Mouse (Mus musculus): Measurements from ENCODE around the gene Opcml. TPM values are rescaled to one million over a fixed set of nuclear protein-coding genes. Genes with fewer than 3 reads are reported as not detected.

The Opcml gene
- polyA plus RNA-seq, 1 experiment from 2014 or later, result 14.1 TPM

DNA sequence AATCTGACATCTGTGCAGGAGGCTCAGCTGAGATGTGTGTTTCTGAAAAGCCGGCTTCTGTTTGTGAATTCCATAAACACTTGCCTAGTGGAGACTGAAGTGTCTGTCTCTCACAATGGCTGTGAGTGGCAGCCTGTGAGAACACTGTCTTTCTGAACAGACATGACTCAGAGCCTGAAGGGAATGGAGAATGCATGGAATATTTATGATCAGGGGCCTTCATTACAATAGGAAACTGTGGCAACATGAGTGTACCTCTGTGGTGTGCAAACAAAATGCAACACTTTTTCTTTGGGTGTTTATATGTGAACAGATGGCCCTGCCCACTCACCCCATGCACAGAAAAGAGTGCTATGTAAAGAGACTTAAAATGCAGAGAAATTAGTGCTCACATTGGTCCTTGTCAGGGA is 947.9 kb downstream of the Opcml start:
- no peaks in the 10 kb centered on the region for H3K9me3 ChIP-seq (replicated peaks)
- 26% methylated on average over 1 of the region's 1 CpGs for WGBS
- H3K4me1 ChIP-seq, result peaks cover 10% of the 10 kb centered on the region; the same call in 1 of the 2 replicates
- peak overlapping the region; percentile 26 for H3K27ac ChIP-seq
- H3K4me3 ChIP-seq, result no peak overlapping the region
- ATAC-seq, result peak; percentile 81
- H3K36me3 ChIP-seq (ENCODE audit: poor library complexity, severe bottlenecking), result no peaks in the 10 kb centered on the region
- H3K27me3 ChIP-seq, result no peaks in the 10 kb centered on the region
- no peak overlapping the region for H3K9ac ChIP-seq
- H3K4me2 ChIP-seq, result no peak overlapping the region

DNA sequence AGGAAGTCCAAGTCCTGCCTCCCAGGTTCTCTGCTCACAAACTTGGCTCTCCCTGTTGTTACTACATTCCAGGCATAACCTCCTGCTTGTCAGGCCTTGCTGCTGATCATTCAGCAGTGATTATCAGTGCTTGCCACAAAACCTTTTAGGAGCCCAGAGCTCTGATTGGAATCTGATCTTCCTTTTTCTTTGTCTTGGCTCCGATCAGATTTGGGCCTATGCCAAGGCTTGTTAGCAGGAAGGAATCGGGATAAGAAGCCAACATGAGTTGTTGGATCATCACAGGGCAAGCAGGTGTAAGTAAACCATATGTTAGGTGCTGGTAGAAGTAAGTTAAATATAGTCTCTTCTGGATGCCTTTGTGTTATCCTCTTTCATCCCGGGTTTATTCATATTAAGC is 954.2 kb downstream of the Opcml start:
- H3K27me3 ChIP-seq, result no peaks in the 10 kb centered on the region
- no peak overlapping the region for H3K4me3 ChIP-seq

DNA sequence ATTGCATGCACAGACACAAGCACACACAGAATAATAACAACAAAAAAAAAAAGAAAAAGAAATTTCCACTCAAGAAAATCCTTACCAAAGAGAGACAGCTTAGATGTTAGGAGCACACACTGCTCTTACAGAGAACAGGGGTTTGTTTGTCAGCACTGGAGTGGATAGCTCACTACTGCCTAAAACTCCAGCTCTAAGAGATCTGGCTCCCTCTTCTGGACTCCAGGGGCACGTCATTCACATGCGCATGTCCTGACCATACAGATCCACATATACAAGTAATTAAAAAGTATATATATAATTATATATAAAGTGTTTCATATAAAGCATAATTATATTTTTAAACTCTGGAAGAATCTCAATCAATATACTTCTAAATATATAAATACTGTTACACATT is 958.3 kb downstream of the Opcml start:
- Histone ChIP-seq H3K9ac (no peak overlapping the region), H3K4me2 (no peak overlapping the region), H3K4me1 (no peaks in the 10 kb centered on the region), H3K4me3 (no peak overlapping the region), H3K27me3 (no peaks in the 10 kb centered on the region), H3K36me3 (ENCODE audit: poor library complexity, severe bottlenecking) (no peaks in the 10 kb centered on the region), H3K9me3 (replicated peaks) (no peaks in the 10 kb centered on the region), H3K27ac (no peak overlapping the region)
- ATAC-seq, result no peak
- 71% methylated on average over 2 of the region's 2 CpGs for WGBS

More for the DNA sequence above, 954.2 kb downstream of the Opcml start:
- no peak for ATAC-seq
- Histone ChIP-seq H3K9me3 (replicated peaks) (no peaks in the 10 kb centered on the region), H3K4me1 (no peaks in the 10 kb centered on the region), H3K4me2 (no peak overlapping the region), H3K36me3 (ENCODE audit: poor library complexity, severe bottlenecking) (no peaks in the 10 kb centered on the region), H3K9ac (no peak overlapping the region), H3K27ac (no peak overlapping the region)
- 56% methylated on average over 3 of the region's 3 CpGs for WGBS

DNA sequence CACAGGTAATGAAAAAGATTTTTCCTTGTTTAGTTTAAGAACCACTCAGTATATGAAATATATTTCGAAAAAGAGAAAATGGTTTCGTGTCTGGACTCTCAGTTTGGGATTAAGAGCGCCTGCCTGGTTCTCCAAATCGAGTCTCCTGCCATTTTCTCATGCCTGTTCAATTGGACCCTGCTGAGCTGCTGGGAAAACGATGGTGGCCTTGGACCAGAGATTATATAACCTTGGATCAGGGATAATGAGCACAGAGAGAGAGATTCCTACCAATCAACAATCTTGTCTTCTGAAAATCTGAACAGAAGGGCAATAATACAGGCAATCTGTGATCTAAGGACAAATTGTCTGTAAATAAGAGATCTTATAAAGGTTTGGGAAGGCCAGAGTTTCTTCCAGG is 962.3 kb downstream of the Opcml start:
- no peaks in the 10 kb centered on the region for H3K36me3 ChIP-seq (ENCODE audit: poor library complexity, severe bottlenecking)
- 52% methylated on average over 5 of the region's 5 CpGs for WGBS

DNA sequence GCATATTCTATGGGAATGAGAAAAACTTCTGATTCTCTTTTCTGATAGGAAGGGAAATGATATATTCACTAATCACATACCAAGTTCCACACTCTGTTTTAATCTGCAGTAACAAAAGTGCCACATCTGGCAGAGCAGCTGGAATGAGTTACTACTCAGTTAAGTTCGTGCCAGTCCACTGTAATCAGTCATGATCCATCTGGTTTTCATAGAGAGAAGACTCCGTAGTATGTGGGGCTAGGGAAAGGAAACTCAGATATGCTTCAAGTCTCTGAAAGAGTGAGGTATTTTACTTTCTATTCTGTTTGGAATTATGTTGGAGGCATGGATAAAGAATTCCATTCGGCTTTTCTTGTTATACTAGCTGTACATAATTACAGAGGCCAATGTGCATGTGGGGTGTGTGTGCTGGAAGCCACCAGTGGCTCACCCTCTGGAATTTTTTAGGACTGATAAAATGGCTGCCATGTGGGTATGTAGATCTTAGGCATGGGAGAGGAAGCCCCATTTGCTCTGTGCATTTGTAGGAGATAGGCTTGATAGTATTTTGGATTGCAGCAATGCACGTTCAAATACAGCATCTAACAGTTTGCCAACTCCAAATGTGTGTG is 966.4 kb downstream of the Opcml start:
- no peak for ATAC-seq
- H3K36me3 ChIP-seq (ENCODE audit: poor library complexity, severe bottlenecking), result no peaks in the 10 kb centered on the region
- 85% methylated on average over 4 of the region's 4 CpGs for WGBS
- H3K9ac ChIP-seq, result no peak overlapping the region
- no peaks in the 10 kb centered on the region for H3K27me3 ChIP-seq
- H3K4me1 ChIP-seq, result no peaks in the 10 kb centered on the region
- no peak overlapping the region for H3K27ac ChIP-seq
- no peak overlapping the region for H3K4me3 ChIP-seq
- no peak overlapping the region for H3K4me2 ChIP-seq
- no peaks in the 10 kb centered on the region for H3K9me3 ChIP-seq (replicated peaks)

More for the DNA sequence above, 962.3 kb downstream of the Opcml start:
- no peak overlapping the region for H3K4me3 ChIP-seq
- no peak overlapping the region for H3K4me2 ChIP-seq
- no peaks in the 10 kb centered on the region for H3K27me3 ChIP-seq
- no peak for ATAC-seq
- no peak overlapping the region for H3K9ac ChIP-seq
- no peaks in the 10 kb centered on the region for H3K9me3 ChIP-seq (replicated peaks)
- H3K4me1 ChIP-seq, result no peaks in the 10 kb centered on the region
- H3K27ac ChIP-seq, result no peak overlapping the region

DNA sequence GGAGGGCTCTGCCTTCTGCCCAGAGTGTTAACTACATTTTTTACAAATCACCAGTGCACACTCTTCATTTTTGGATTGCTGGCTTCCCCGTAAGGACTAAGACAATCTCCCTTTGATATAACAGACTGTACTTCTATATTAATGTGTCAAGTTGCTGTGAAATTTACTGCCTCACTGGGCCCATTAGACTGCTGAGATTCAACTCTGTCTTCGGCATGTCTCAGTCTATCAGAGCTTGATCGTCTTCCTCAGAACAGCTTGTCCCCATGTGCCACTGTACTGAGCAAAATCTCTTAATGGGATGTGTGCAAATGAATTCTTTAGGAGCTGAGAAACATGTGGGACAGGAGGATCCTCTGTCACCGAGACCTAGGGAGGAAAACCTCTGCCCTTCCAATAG is 970.9 kb downstream of the Opcml start:
- 76% methylated on average over 4 of the region's 4 CpGs for WGBS
- H3K27me3 ChIP-seq, result no peaks in the 10 kb centered on the region

DNA sequence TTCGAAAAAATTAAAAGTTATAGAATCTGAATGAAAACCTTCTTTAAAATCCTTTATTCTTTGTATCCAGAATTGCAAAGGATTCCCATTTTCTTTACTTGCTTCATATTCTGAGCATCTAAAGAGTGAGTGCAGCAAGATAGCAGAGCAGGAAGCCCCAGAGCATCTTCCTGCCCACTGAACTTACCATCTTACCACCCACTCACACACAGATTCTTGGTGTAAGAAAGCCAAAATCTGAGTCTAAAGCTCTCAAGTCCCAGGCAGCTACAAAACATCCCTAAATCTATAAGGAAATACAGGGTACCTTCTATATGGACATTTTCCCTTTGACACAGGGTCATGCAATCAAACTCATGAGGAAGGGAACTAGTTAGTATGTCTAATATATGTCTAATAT is 973.6 kb downstream of the Opcml start:
- H3K27me3 ChIP-seq, result no peaks in the 10 kb centered on the region
- 86% methylated on average over 1 of the region's 1 CpGs for WGBS
- H3K4me3 ChIP-seq, result no peak overlapping the region
- no peaks in the 10 kb centered on the region for H3K9me3 ChIP-seq (replicated peaks)
- H3K4me2 ChIP-seq, result no peak overlapping the region
- no peak overlapping the region for H3K9ac ChIP-seq
- H3K4me1 ChIP-seq, result no peaks in the 10 kb centered on the region
- H3K36me3 ChIP-seq (ENCODE audit: poor library complexity, severe bottlenecking), result no peaks in the 10 kb centered on the region
- ATAC-seq, result no peak
- H3K27ac ChIP-seq, result no peak overlapping the region

More for the DNA sequence above, 970.9 kb downstream of the Opcml start:
- no peaks in the 10 kb centered on the region for H3K4me1 ChIP-seq
- no peak overlapping the region for H3K4me3 ChIP-seq
- no peak overlapping the region for H3K4me2 ChIP-seq
- no peaks in the 10 kb centered on the region for H3K9me3 ChIP-seq (replicated peaks)
- H3K36me3 ChIP-seq (ENCODE audit: poor library complexity, severe bottlenecking), result no peaks in the 10 kb centered on the region
- H3K9ac ChIP-seq, result no peak overlapping the region
- ATAC-seq, result no peak
- H3K27ac ChIP-seq, result no peak overlapping the region

DNA sequence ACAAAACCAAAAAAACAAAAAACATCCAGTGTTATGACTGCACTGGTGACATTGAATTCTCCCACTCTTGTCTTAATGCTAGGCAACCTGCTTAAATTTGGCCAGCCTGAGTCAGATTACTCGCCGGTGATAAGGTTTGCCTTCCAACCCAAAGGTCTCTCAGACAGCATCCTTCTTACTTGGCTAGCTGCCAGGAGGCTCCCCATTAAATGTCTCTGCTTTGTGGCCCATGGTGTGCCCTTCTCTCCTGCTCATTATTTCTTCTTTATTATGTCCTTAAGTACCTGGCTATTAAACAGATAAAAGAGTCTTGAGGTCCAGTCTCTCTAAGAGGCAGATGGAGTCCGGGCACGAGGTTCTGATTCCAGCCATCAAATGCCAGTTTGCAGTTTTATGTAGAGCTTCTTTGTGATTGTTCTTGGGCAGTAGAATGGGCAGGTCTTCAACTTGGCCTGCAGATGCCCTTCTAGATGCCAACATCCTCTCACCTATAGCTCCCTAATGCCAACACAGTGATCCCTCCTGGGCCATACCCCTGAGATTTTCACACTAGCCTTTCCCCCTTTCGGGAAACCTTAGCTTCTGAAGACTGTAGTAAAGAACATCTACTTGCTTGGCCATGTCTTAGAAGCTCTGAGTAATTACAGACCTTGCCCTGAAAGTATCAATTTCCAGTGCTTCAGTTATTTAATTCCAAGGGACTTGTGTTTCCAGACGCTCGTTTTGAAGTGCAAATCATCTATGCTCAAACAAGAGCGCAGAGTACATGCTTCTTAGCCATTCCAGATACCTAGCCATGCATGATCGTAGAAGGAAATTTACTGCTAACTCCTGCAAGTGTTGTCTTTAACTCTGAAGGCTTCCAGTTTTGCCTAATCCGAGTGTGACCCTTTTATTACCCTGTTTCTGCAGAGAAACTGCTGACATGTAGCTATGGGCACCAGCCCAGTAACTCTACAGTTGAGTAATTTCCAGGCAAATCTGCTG is 986.2 kb downstream of the Opcml start:
- Histone ChIP-seq H3K9ac (no peak overlapping the region), H3K4me3 (no peak overlapping the region), H3K9me3 (replicated peaks) (no peaks in the 10 kb centered on the region), H3K4me1 (no peaks in the 10 kb centered on the region), H3K27me3 (no peaks in the 10 kb centered on the region), H3K36me3 (ENCODE audit: poor library complexity, severe bottlenecking) (no peaks in the 10 kb centered on the region), H3K27ac (no peak overlapping the region), H3K4me2 (no peak overlapping the region)
- no peak for ATAC-seq
- 65% methylated on average over 10 of the region's 10 CpGs for WGBS

DNA sequence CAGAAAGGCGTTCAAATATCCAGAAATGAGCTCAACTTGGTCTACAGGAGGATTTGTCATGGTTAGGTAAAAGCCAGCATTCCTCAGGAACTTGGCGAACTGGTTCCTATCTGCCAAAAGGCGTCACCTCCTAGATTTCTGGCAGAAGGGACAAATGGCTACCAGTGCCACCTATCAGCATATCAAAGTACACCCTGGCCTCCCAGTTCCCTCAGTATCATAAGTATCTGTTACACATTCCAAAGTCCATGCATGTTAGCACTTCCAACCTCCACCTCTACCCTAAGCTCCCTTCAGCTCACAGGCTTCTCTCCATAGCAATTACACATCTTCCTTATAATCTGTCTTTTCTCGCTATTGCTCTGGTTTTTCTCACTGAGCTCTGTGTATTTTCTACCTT is 993.3 kb downstream of the Opcml start:
- no peaks in the 10 kb centered on the region for H3K4me1 ChIP-seq
- ATAC-seq, result no peak
- H3K27me3 ChIP-seq, result no peaks in the 10 kb centered on the region
- no peak overlapping the region for H3K27ac ChIP-seq
- H3K4me3 ChIP-seq, result no peak overlapping the region
- H3K9ac ChIP-seq, result no peak overlapping the region
- H3K36me3 ChIP-seq (ENCODE audit: poor library complexity, severe bottlenecking), result no peaks in the 10 kb centered on the region
- H3K9me3 ChIP-seq (replicated peaks), result no peaks in the 10 kb centered on the region
- H3K4me2 ChIP-seq, result no peak overlapping the region
- 85% methylated on average over 4 of the region's 4 CpGs for WGBS

DNA sequence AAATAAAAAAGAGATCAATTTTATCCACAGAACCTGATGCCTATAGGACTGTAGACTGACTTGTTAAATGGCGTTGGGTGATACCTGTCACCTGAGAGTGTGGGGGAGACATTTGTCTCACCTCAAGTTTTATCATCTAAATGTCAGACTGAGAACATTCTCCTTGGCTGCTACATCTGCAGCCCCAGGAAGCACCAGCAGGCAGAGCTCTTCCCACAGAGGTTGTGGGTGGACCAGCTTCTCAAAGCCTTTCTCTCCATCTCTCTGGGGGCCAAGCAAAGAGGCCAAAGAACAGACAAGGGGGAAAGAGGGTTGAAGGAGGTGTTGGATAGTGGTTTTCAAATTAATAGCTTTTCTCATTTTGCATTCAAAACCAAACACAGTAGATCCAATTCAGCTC is 998.9 kb downstream of the Opcml start:
- ATAC-seq, result no peak
- Histone ChIP-seq H3K9me3 (replicated peaks) (no peaks in the 10 kb centered on the region), H3K27me3 (no peaks in the 10 kb centered on the region), H3K4me2 (no peak overlapping the region), H3K9ac (no peak overlapping the region), H3K4me3 (no peak overlapping the region), H3K27ac (no peak overlapping the region), H3K36me3 (ENCODE audit: poor library complexity, severe bottlenecking) (no peaks in the 10 kb centered on the region), H3K4me1 (no peaks in the 10 kb centered on the region)
- WGBS, result 91% methylated on average over 1 of the region's 1 CpGs

DNA sequence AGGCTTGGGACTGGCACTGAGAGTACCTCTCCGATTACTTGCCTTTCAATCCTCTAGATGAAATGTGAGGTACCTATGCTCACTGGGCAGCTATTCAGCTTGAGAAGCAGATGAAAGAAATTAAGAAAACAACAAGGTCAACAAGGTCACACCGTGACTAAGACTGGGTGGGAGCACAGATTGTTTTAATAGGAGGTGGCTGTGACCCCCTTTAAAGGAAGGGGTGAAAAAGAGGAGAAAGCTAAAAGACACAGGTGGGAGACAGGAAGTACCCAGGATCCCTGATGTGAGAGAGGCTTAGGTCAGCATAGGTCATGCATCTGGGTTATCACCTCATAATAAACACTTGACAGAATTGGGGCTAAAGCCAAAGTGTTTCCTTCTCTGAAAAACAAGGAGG is 1009.5 kb downstream of the Opcml start:
- H3K4me3 ChIP-seq, result no peak overlapping the region
- no peak overlapping the region for H3K4me2 ChIP-seq
- no peaks in the 10 kb centered on the region for H3K9me3 ChIP-seq (replicated peaks)
- H3K4me1 ChIP-seq, result no peaks in the 10 kb centered on the region
- no peak for ATAC-seq
- 15% methylated on average over 2 of the region's 2 CpGs for WGBS
- no peak overlapping the region for H3K9ac ChIP-seq
- H3K27ac ChIP-seq, result no peak overlapping the region
- H3K27me3 ChIP-seq, result no peaks in the 10 kb centered on the region
- no peaks in the 10 kb centered on the region for H3K36me3 ChIP-seq (ENCODE audit: poor library complexity, severe bottlenecking)

DNA sequence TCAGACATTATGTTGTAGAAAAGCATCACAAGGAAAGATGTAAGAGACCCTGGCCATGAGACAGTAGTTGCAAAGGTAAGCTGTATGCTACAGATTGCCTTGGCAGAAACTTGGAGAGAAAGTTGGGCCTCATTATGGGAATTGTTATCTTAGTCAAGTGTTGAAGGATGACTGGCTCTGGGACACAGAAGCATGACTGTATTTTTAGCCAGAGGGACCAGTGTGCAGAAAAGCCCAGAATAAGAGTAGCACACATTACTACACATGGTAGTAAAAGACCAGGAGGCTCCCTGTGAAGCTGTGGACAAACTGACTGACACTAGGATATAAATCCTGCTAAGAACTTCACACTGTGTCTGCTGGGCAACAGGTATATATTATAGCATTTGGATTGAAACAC is 1016.1 kb downstream of the Opcml start:
- H3K27me3 ChIP-seq, result no peaks in the 10 kb centered on the region
- no peak for ATAC-seq
- H3K9ac ChIP-seq, result no peak overlapping the region
- H3K4me2 ChIP-seq, result no peak overlapping the region
- no peak overlapping the region for H3K4me3 ChIP-seq
- no peak overlapping the region for H3K27ac ChIP-seq
- no peaks in the 10 kb centered on the region for H3K36me3 ChIP-seq (ENCODE audit: poor library complexity, severe bottlenecking)
- H3K4me1 ChIP-seq, result no peaks in the 10 kb centered on the region
- no peaks in the 10 kb centered on the region for H3K9me3 ChIP-seq (replicated peaks)

All from forebrain, embryonic 13.5 days (tissue).